Mouse (Mus musculus): Measurements from ENCODE around the gene Itm2c. TPM values are rescaled to one million over a fixed set of nuclear protein-coding genes. Genes with fewer than 3 reads are reported as not detected.

Gene Itm2c
- polyA plus RNA-seq, 1 experiment: 198 TPM

- H3K27me3 ChIP-seq (replicated peaks; ENCODE audit: control insufficient read depth, insufficient read depth, low read length): no peaks in the 10 kb centered on the region
- TF ChIP-seq CTCF (conservative IDR thresholded peaks at IDR 0.05; ENCODE audit: insufficient read depth, insufficient read length, low read depth, low read length): no peak
- no peak for DNase-seq
- H3K27ac ChIP-seq (ENCODE audit: insufficient read depth, low read depth, low read length): no peak overlapping the region
- H3K36me3 ChIP-seq (ENCODE audit: control insufficient read depth, insufficient read depth, low read length): no peaks in the 10 kb centered on the region
- WGBS: 90% methylated on average over 7 of the region's 7 CpGs
- no peaks in the 10 kb centered on the region for H3K4me1 ChIP-seq (ENCODE audit: control insufficient read depth, insufficient read depth, low read length)
- H3K4me3 ChIP-seq (ENCODE audit: insufficient read depth, low read depth, low read length): no peak overlapping the region
Observed at GRCm38 (mm10) chr1:85913078-85913755, 19.1 kb downstream of the Itm2c start.

- TF ChIP-seq CTCF (conservative IDR thresholded peaks at IDR 0.05; ENCODE audit: insufficient read depth, insufficient read length, low read depth, low read length) (no peak), POLR2A (IDR thresholded peaks at IDR 0.05; ENCODE audit: low read depth, low read length) (no peak)
- Histone ChIP-seq H3K4me1 (ENCODE audit: control insufficient read depth, insufficient read depth, low read length) (no peaks in the 10 kb centered on the region), H3K27ac (ENCODE audit: insufficient read depth, low read depth, low read length) (no peak overlapping the region), H3K4me3 (ENCODE audit: insufficient read depth, low read depth, low read length) (no peak overlapping the region), H3K27me3 (replicated peaks; ENCODE audit: control insufficient read depth, insufficient read depth, low read length) (no peaks in the 10 kb centered on the region), H3K36me3 (ENCODE audit: control insufficient read depth, insufficient read depth, low read length) (no peaks in the 10 kb centered on the region)
- DNase-seq: no peak
Observed at GRCm38 (mm10) chr1:85915890-85916289, 21.8 kb downstream of the Itm2c start.

- Histone ChIP-seq H3K4me3 (ENCODE audit: insufficient read depth, low read depth, low read length) (no peak overlapping the region), H3K36me3 (ENCODE audit: control insufficient read depth, insufficient read depth, low read length) (no peaks in the 10 kb centered on the region), H3K27me3 (replicated peaks; ENCODE audit: control insufficient read depth, insufficient read depth, low read length) (no peaks in the 10 kb centered on the region), H3K4me1 (ENCODE audit: control insufficient read depth, insufficient read depth, low read length) (no peaks in the 10 kb centered on the region), H3K27ac (ENCODE audit: insufficient read depth, low read depth, low read length) (no peak overlapping the region)
- DNase-seq: no peak
- TF ChIP-seq CTCF (conservative IDR thresholded peaks at IDR 0.05; ENCODE audit: insufficient read depth, insufficient read length, low read depth, low read length): no peak
- no peak for TF ChIP-seq POLR2A (IDR thresholded peaks at IDR 0.05; ENCODE audit: low read depth, low read length)
- 79% methylated on average over 4 of the region's 4 CpGs for WGBS
Observed at GRCm38 (mm10) chr1:85916830-85917450, 22.9 kb downstream of the Itm2c start.

GRCm38 (mm10) chr1:85919621-85920020 is 25.5 kb downstream of the Itm2c start:
- H3K27ac ChIP-seq (ENCODE audit: insufficient read depth, low read depth, low read length): no peak overlapping the region
- TF ChIP-seq POLR2A (IDR thresholded peaks at IDR 0.05; ENCODE audit: low read depth, low read length): no peak
- no peak for TF ChIP-seq CTCF (conservative IDR thresholded peaks at IDR 0.05; ENCODE audit: insufficient read depth, insufficient read length, low read depth, low read length)
- H3K27me3 ChIP-seq (replicated peaks; ENCODE audit: control insufficient read depth, insufficient read depth, low read length): no peaks in the 10 kb centered on the region
- no peaks in the 10 kb centered on the region for H3K4me1 ChIP-seq (ENCODE audit: control insufficient read depth, insufficient read depth, low read length)
- 49% methylated on average over 7 of the region's 7 CpGs for WGBS
- H3K36me3 ChIP-seq (ENCODE audit: control insufficient read depth, insufficient read depth, low read length): no peaks in the 10 kb centered on the region
- H3K4me3 ChIP-seq (ENCODE audit: insufficient read depth, low read depth, low read length): no peak overlapping the region
- no peak for DNase-seq

GRCm38 (mm10) chr1:85921725-85922124 is 27.6 kb downstream of the Itm2c start:
- H3K27me3 ChIP-seq (replicated peaks; ENCODE audit: control insufficient read depth, insufficient read depth, low read length): no peaks in the 10 kb centered on the region
- no peak for DNase-seq
- H3K4me1 ChIP-seq (ENCODE audit: control insufficient read depth, insufficient read depth, low read length): no peaks in the 10 kb centered on the region
- H3K4me3 ChIP-seq (ENCODE audit: insufficient read depth, low read depth, low read length): no peak overlapping the region
- no peak overlapping the region for H3K27ac ChIP-seq (ENCODE audit: insufficient read depth, low read depth, low read length)
- no peaks in the 10 kb centered on the region for H3K36me3 ChIP-seq (ENCODE audit: control insufficient read depth, insufficient read depth, low read length)
- TF ChIP-seq CTCF (conservative IDR thresholded peaks at IDR 0.05; ENCODE audit: insufficient read depth, insufficient read length, low read depth, low read length) (no peak), POLR2A (IDR thresholded peaks at IDR 0.05; ENCODE audit: low read depth, low read length) (no peak)
- WGBS: 87% methylated on average over 7 of the region's 7 CpGs

GRCm38 (mm10) chr1:85922127-85922864 is 28.2 kb downstream of the Itm2c start:
- Histone ChIP-seq H3K4me3 (ENCODE audit: insufficient read depth, low read depth, low read length) (no peak overlapping the region), H3K27me3 (replicated peaks; ENCODE audit: control insufficient read depth, insufficient read depth, low read length) (no peaks in the 10 kb centered on the region), H3K27ac (ENCODE audit: insufficient read depth, low read depth, low read length) (no peak overlapping the region), H3K4me1 (ENCODE audit: control insufficient read depth, insufficient read depth, low read length) (no peaks in the 10 kb centered on the region), H3K36me3 (ENCODE audit: control insufficient read depth, insufficient read depth, low read length) (no peaks in the 10 kb centered on the region)
- TF ChIP-seq POLR2A (IDR thresholded peaks at IDR 0.05; ENCODE audit: low read depth, low read length): no peak
- TF ChIP-seq CTCF (conservative IDR thresholded peaks at IDR 0.05; ENCODE audit: insufficient read depth, insufficient read length, low read depth, low read length): no peak
- DNase-seq: no peak
- 66% methylated on average over 7 of the region's 7 CpGs for WGBS

GRCm38 (mm10) chr1:85922865-85923211 is 28.8 kb downstream of the Itm2c start:
- H3K4me1 ChIP-seq (ENCODE audit: control insufficient read depth, insufficient read depth, low read length): no peaks in the 10 kb centered on the region
- no peak overlapping the region for H3K4me3 ChIP-seq (ENCODE audit: insufficient read depth, low read depth, low read length)
- no peaks in the 10 kb centered on the region for H3K36me3 ChIP-seq (ENCODE audit: control insufficient read depth, insufficient read depth, low read length)
- no peaks in the 10 kb centered on the region for H3K27me3 ChIP-seq (replicated peaks; ENCODE audit: control insufficient read depth, insufficient read depth, low read length)
- WGBS: 78% methylated on average over 5 of the region's 5 CpGs
- TF ChIP-seq POLR2A (IDR thresholded peaks at IDR 0.05; ENCODE audit: low read depth, low read length) (no peak), CTCF (conservative IDR thresholded peaks at IDR 0.05; ENCODE audit: insufficient read depth, insufficient read length, low read depth, low read length) (no peak)
- H3K27ac ChIP-seq (ENCODE audit: insufficient read depth, low read depth, low read length): no peak overlapping the region
- no peak for DNase-seq

Data from kidney, adult 2 months (tissue).